Mouse (Mus musculus) right cerebral cortex, postnatal 36 days (tissue): ENCODE results near the gene Dbf4.

Experiments
- DNase-seq, 2 experiments: peaks; one replicate each; pipeline ENCODE4 v3.0.0; 2022; ENCODE audit warnings: low spot score in 2 of 2, mixed read lengths in 1 of 2

The Dbf4 gene

GRCm38 (mm10) chr5:8422157-8422931 is at the start of gene Dbf4, which contains the start of gene Slc25a40:
Gene Dbf4, minus strand, starts transcription at chr5:8422716.
Gene Slc25a40, plus strand, starts transcription at chr5:8422850.
- DNase-seq: peak; percentile 80 to 85

DNA sequence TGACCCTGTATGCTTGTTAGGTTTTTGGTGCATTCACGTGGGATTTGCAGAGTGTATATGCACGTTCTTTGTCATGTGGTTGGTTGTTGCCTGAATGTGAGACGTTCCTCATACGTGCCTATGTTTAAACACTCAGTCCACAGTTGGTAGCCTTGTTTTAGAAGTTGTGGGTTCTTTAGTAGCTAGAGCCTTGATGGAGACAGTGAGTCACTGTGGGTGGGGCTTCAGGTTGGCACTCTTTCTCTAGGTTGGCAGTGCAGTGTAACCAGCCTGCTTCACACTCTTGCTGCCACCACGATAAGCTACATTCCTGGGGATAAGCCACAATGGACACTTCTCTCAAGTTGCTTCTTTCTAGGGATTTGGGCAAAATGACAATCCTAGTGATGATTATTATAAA is 34.0 kb upstream of the Dbf4 start:
- DNase-seq: no peak

- DNase-seq: no peak
Observed at GRCm38 (mm10) chr5:8455565-8455964, 33.0 kb upstream of the Dbf4 start.

GRCm38 (mm10) chr5:8439095-8439494 is 16.6 kb upstream of the Dbf4 start:
- no peak for DNase-seq

DNA sequence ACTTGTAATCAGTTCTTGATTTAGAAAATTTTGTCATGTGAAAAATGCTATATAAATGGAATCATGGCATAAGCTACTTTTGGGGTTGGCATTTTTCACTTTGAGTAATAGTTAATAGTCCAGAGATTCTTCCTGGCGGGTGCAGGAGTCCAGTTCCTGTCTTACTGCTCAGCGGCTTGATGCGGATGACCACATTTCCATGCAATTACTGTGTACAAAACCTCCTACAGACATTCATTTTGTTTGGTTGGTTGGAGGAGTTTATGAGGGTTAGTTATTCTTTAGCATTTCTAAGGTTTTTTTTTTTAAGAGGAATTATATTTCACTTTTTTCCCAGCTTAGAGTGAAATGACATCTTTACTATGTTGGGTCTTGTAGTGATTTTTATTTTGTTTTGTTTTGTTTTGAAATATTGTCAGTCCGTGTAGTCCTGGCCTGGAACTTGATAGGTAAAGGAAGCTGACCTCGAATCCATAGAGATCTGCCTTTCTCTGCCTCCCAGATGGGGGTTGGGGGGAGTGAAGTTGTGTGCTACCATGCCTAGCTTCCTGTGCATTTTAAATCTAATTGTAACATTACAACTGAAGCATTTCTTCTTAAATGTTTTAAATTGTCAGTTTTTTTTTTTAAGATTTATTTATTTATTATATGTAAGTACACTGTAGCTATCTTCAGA is 15.1 kb upstream of the Dbf4 start:
- DNase-seq: no peak

GRCm38 (mm10) chr5:8425899-8426298 is 3.4 kb upstream of the Dbf4 start:
- no peak for DNase-seq

GRCm38 (mm10) chr5:8424116-8424515 is 1.6 kb upstream of the Dbf4 start:
- no peak for DNase-seq

- DNase-seq: no peak
Observed at GRCm38 (mm10) chr5:8422932-8423928, 714 bp upstream of the Dbf4 start.

- no peak for DNase-seq
Observed at GRCm38 (mm10) chr5:8421424-8421823, 1.1 kb downstream of the Dbf4 start.

- DNase-seq: no peak
Observed at GRCm38 (mm10) chr5:8417443-8417842, 5.1 kb downstream of the Dbf4 start.

- no peak for DNase-seq
Observed at GRCm38 (mm10) chr5:8416683-8417413, 5.7 kb downstream of the Dbf4 start.

GRCm38 (mm10) chr5:8408746-8409145 is 13.8 kb downstream of the Dbf4 start:
- DNase-seq: no peak

DNA sequence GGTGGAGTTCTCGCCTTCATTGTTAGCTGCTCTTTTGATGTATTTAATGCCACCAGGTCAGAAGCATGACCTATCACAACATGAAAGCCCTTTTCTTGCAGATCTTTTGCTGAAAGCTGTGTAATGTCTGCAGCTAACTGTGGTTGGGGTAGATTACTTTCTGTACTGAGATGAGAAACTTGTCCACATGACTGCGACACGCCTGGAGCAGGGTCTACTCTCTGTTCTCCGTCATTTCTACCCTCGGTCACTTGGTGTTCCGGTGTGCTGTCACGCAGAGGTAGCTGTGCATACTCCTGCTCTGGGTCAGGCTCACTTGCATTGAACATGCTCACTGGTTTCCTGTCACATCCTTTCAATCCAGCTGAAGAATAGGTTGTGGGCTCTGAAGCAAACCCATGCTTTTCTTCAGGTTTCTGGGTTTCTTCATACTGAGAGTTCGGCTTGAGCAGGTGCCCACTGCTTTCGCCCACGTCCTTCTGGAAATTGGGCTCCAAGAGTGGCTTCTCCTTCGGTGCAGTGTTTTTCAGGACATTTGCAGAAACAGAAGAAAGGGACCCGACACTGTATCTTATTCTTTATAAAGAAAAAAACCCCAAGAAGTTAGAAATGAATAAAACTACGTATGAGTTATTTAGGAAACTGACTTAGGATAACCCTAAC is 24.8 kb downstream of the Dbf4 start:
- DNase-seq: peak in 1 of 2 experiments; percentile 20

GRCm38 (mm10) chr5:8393891-8394583 is 28.5 kb downstream of the Dbf4 start:
- DNase-seq: no peak

- no peak for DNase-seq
Observed at GRCm38 (mm10) chr5:8374297-8374906, 48.1 kb downstream of the Dbf4 start.

- DNase-seq: no peak
Observed at GRCm38 (mm10) chr5:8373415-8373814, 49.1 kb downstream of the Dbf4 start.

- DNase-seq: no peak
Observed at GRCm38 (mm10) chr5:8368781-8369180, 53.7 kb downstream of the Dbf4 start.

- DNase-seq: no peak
Observed at GRCm38 (mm10) chr5:8368328-8368692, 54.2 kb downstream of the Dbf4 start.

GRCm38 (mm10) chr5:8367614-8368327 is 54.7 kb downstream of the Dbf4 start, which contains the start of gene Adam22:
Gene Adam22, minus strand, starts transcription at chr5:8368160.
- DNase-seq: peak; percentile 91 to 92
